Mouse (Mus musculus): ENCODE results near the gene Acox3. TPM values are rescaled to one million over a fixed set of nuclear protein-coding genes. Genes with fewer than 3 reads are reported as not detected.
A peak's percentile ranks its signal among the peaks of the same experiment; 100 is the strongest.

Acox3 gene
- polyA plus RNA-seq, 1 experiment from 2014 or later = 2.2 TPM

- H3K9me3 ChIP-seq (replicated peaks) = no peaks in the 10 kb centered on the region
- no peak overlapping the region for H3K27ac ChIP-seq
- no peak overlapping the region for H3K9ac ChIP-seq
- ATAC-seq (ENCODE audit: low read depth) (no peak), DNase-seq (no peak)
- no peak overlapping the region for H3K4me3 ChIP-seq (replicated peaks)
- H3K4me2 ChIP-seq = no peak overlapping the region
- WGBS (ENCODE audit: insufficient replicate concordance) = 59% methylated on average over 7 of the region's 7 CpGs
- peaks cover 47% of the 10 kb centered on the region for H3K36me3 ChIP-seq
- H3K27me3 ChIP-seq = no peaks in the 10 kb centered on the region
- H3K4me1 ChIP-seq (replicated peaks) = peaks cover 3% of the 10 kb centered on the region; the same call in 1 of the 2 replicates
These were observed 26.4 kb upstream of the Acox3 start for GRCm38 (mm10) chr5:35556393-35556792.

GRCm38 (mm10) chr5:35557946-35558621, 24.8 kb upstream of the Acox3 start:
- Histone ChIP-seq H3K4me1 (replicated peaks) (peaks cover 3% of the 10 kb centered on the region; the same call in 1 of the 2 replicates), H3K9me3 (replicated peaks) (no peaks in the 10 kb centered on the region), H3K36me3 (peaks cover 64% of the 10 kb centered on the region), H3K9ac (no peak overlapping the region), H3K4me2 (no peak overlapping the region), H3K27me3 (no peaks in the 10 kb centered on the region), H3K27ac (no peak overlapping the region), H3K4me3 (replicated peaks) (no peak overlapping the region)
- WGBS (ENCODE audit: insufficient replicate concordance) = 76% methylated on average over 13 of the region's 13 CpGs
- DNase-seq = no peak
- peak; percentile 22; the same call in 1 of the 2 replicates for ATAC-seq (ENCODE audit: low read depth)

GRCm38 (mm10) chr5:35559447-35559846, 23.4 kb upstream of the Acox3 start:
- peaks cover 77% of the 10 kb centered on the region for H3K36me3 ChIP-seq
- no peak overlapping the region for H3K4me3 ChIP-seq (replicated peaks)
- no peak for ATAC-seq (ENCODE audit: low read depth)
- DNase-seq = no peak
- WGBS (ENCODE audit: insufficient replicate concordance) = 60% methylated on average over 8 of the region's 8 CpGs
- H3K27me3 ChIP-seq = no peaks in the 10 kb centered on the region
- H3K4me1 ChIP-seq (replicated peaks) = peaks cover 3% of the 10 kb centered on the region; the same call in 1 of the 2 replicates
- no peak overlapping the region for H3K27ac ChIP-seq
- H3K9me3 ChIP-seq (replicated peaks) = no peaks in the 10 kb centered on the region
- H3K4me2 ChIP-seq = no peak overlapping the region
- no peak overlapping the region for H3K9ac ChIP-seq

GRCm38 (mm10) chr5:35562616-35563015, 20.2 kb upstream of the Acox3 start:
- Histone ChIP-seq H3K4me3 (replicated peaks) (no peak overlapping the region), H3K4me2 (no peak overlapping the region), H3K27ac (no peak overlapping the region), H3K4me1 (replicated peaks) (peaks cover 3% of the 10 kb centered on the region; the same call in 1 of the 2 replicates), H3K9ac (no peak overlapping the region), H3K27me3 (no peaks in the 10 kb centered on the region), H3K36me3 (peaks cover 87% of the 10 kb centered on the region), H3K9me3 (replicated peaks) (no peaks in the 10 kb centered on the region)
- ATAC-seq (ENCODE audit: low read depth) (no peak), DNase-seq (no peak)
- 82% methylated on average over 2 of the region's 2 CpGs for WGBS (ENCODE audit: insufficient replicate concordance)

- peak; percentile 53; the same call in 1 of the 2 replicates for ATAC-seq (ENCODE audit: low read depth)
- Histone ChIP-seq H3K4me1 (replicated peaks) (peaks cover 3% of the 10 kb centered on the region; the same call in 1 of the 2 replicates), H3K9ac (no peak overlapping the region), H3K36me3 (peaks cover 87% of the 10 kb centered on the region), H3K27ac (no peak overlapping the region), H3K27me3 (no peaks in the 10 kb centered on the region), H3K4me3 (replicated peaks) (no peak overlapping the region), H3K9me3 (replicated peaks) (no peaks in the 10 kb centered on the region), H3K4me2 (no peak overlapping the region)
- DNase-seq = peak; percentile 49
- WGBS (ENCODE audit: insufficient replicate concordance) = 0% methylated on average over 1 of the region's 1 CpGs
These were observed 19.4 kb upstream of the Acox3 start for GRCm38 (mm10) chr5:35563449-35563848.

GRCm38 (mm10) chr5:35565217-35565616, 17.6 kb upstream of the Acox3 start:
- Histone ChIP-seq H3K4me1 (replicated peaks) (no peaks in the 10 kb centered on the region), H3K36me3 (peaks cover 94% of the 10 kb centered on the region), H3K9ac (no peak overlapping the region), H3K27ac (no peak overlapping the region), H3K4me2 (no peak overlapping the region), H3K27me3 (no peaks in the 10 kb centered on the region), H3K4me3 (replicated peaks) (no peak overlapping the region), H3K9me3 (replicated peaks) (no peaks in the 10 kb centered on the region)
- DNase-seq (no peak), ATAC-seq (ENCODE audit: low read depth) (no peak)
- WGBS (ENCODE audit: insufficient replicate concordance) = 73% methylated on average over 9 of the region's 9 CpGs

- no peak for ATAC-seq (ENCODE audit: low read depth)
- no peak overlapping the region for H3K4me2 ChIP-seq
- no peaks in the 10 kb centered on the region for H3K9me3 ChIP-seq (replicated peaks)
- H3K4me1 ChIP-seq (replicated peaks) = no peaks in the 10 kb centered on the region
- no peaks in the 10 kb centered on the region for H3K27me3 ChIP-seq
- H3K9ac ChIP-seq = no peak overlapping the region
- H3K27ac ChIP-seq = no peak overlapping the region
- no peak for DNase-seq
- WGBS (ENCODE audit: insufficient replicate concordance) = 83% methylated on average over 4 of the region's 4 CpGs
- no peak overlapping the region for H3K4me3 ChIP-seq (replicated peaks)
- H3K36me3 ChIP-seq = peaks cover 96% of the 10 kb centered on the region
These were observed 16.2 kb upstream of the Acox3 start for GRCm38 (mm10) chr5:35566632-35567031.

GRCm38 (mm10) chr5:35571546-35571945, 11.3 kb upstream of the Acox3 start:
- DNase-seq (no peak), ATAC-seq (ENCODE audit: low read depth) (no peak)
- peaks cover 15% of the 10 kb centered on the region for H3K4me1 ChIP-seq (replicated peaks)
- peaks cover 68% of the 10 kb centered on the region for H3K36me3 ChIP-seq
- H3K4me3 ChIP-seq (replicated peaks) = no peak overlapping the region
- 73% methylated on average over 6 of the region's 6 CpGs for whole genome bisulfite sequencing (ENCODE audit: insufficient replicate concordance)
- no peaks in the 10 kb centered on the region for H3K27me3 ChIP-seq
- H3K9me3 ChIP-seq (replicated peaks) = no peaks in the 10 kb centered on the region
- no peak overlapping the region for H3K27ac ChIP-seq
- no peak overlapping the region for H3K4me2 ChIP-seq
- H3K9ac ChIP-seq = no peak overlapping the region

GRCm38 (mm10) chr5:35574653-35575599, 7.9 kb upstream of the Acox3 start, which contains the start of gene Trmt44:
Trmt44 (minus strand) TSS chr5:35575070.
- DNase-seq (peak; percentile 80), ATAC-seq (ENCODE audit: low read depth) (peak; percentile 95)
- H3K9me3 ChIP-seq (replicated peaks) = no peaks in the 10 kb centered on the region
- peak within 1 kb of the TSS; percentile 96 for H3K4me3 ChIP-seq (replicated peaks)
- peaks cover 15% of the 10 kb centered on the region for H3K4me1 ChIP-seq (replicated peaks)
- peak within 1 kb of the TSS; percentile 58 for H3K27ac ChIP-seq
- H3K9ac ChIP-seq = peak within 1 kb of the TSS; percentile 90
- peaks cover 36% of the 10 kb centered on the region for H3K36me3 ChIP-seq
- H3K4me2 ChIP-seq = peak within 1 kb of the TSS; percentile 90
- 3% methylated on average over 56 of the region's 56 CpGs for WGBS (ENCODE audit: insufficient replicate concordance)
- H3K27me3 ChIP-seq = no peaks in the 10 kb centered on the region

GRCm38 (mm10) chr5:35576409-35577020, 6.3 kb upstream of the Acox3 start:
- WGBS (ENCODE audit: insufficient replicate concordance) = 82% methylated on average over 10 of the region's 10 CpGs
- Histone ChIP-seq H3K4me1 (replicated peaks) (peaks cover 15% of the 10 kb centered on the region), H3K9me3 (replicated peaks) (no peaks in the 10 kb centered on the region), H3K4me2 (no peak overlapping the region), H3K27me3 (no peaks in the 10 kb centered on the region), H3K36me3 (peaks cover 21% of the 10 kb centered on the region), H3K4me3 (replicated peaks) (no peak overlapping the region), H3K27ac (no peak overlapping the region), H3K9ac (no peak overlapping the region)
- ATAC-seq (ENCODE audit: low read depth) = no peak
- no peak for DNase-seq

GRCm38 (mm10) chr5:35578411-35578810, 4.4 kb upstream of the Acox3 start:
- H3K36me3 ChIP-seq = peaks cover 3% of the 10 kb centered on the region; the same call in 1 of the 2 replicates
- H3K27me3 ChIP-seq = no peaks in the 10 kb centered on the region
- ATAC-seq (ENCODE audit: low read depth) = no peak
- no peak overlapping the region for H3K4me3 ChIP-seq (replicated peaks)
- peaks cover 22% of the 10 kb centered on the region for H3K4me1 ChIP-seq (replicated peaks)
- no peak for DNase-seq
- WGBS (ENCODE audit: insufficient replicate concordance) = 60% methylated on average over 2 of the region's 2 CpGs
- H3K9ac ChIP-seq = no peak overlapping the region
- no peaks in the 10 kb centered on the region for H3K9me3 ChIP-seq (replicated peaks)
- no peak overlapping the region for H3K4me2 ChIP-seq
- H3K27ac ChIP-seq = no peak overlapping the region
